Mouse (Mus musculus): ENCODE results near the gene Slc35f3. TPM values are rescaled to one million over a fixed set of nuclear protein-coding genes. Genes with fewer than 3 reads are reported as not detected.

The Slc35f3 gene
- not detected for total RNA-seq (2023)

GRCm38 (mm10) chr8:126298296-126299093, at the start of gene Slc35f3:
Gene Slc35f3 (plus strand): TSS chr8:126298558.

DNA sequence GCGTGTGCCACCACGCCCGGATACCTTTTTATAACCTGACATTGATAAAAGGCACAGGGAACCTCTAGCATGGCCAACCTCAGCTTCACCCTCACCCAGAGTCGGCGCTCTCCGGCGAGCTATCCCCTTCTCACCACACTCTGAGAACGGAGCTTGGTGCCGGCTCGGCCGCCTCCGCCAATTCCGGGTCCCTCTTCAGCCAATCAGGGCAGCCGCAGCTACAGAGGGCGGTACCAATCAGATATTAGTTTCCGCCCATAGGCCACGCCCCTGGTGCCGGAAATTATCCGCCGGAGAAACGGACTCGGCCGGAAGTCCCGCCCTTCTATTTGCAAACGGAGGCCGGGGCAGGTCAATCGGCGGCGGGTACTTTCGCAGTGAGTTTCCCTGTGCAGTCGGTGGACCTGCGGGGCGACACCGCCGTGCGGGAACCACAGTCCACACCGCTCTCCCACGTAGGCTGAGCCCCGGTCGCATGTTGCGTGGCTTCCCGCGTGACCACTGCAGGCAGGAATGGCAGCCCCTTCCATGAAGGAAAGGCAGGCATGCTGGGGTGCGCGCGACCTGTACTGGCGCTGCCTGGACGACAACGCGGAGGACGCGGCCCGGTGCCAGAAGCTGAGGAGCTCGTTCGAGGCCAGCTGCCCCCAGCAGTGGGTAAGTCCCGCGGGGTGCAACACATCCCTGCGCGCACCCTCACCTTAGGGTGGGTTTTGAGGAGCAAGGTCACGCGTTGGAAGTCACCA, 124.0 kb downstream of the Slc35f3 start, which contains the start of gene Coa6:
TSS of gene Coa6 (plus strand) at position 342 of the 746 bp plus-strand sequence.

Other genes with a start within 250 kb of the Slc35f3 start
- gene Coa6, start 124.0 kb downstream of the Slc35f3 start, total RNA-seq (2023): 10 to 100 TPM; 10.0 to 15.1 TPM
- gene Tarbp1, start 176.5 kb downstream of the Slc35f3 start, total RNA-seq (2023): 1 to 10 TPM; 2.9 to 3.2 TPM

Measured in monocyte, adult 59 days (primary cell).